Mouse (Mus musculus) adrenal gland, adult 10 weeks (tissue): ENCODE measurements around the gene Nup35. TPM values are rescaled to one million over a fixed set of nuclear protein-coding genes. Genes with fewer than 3 reads are reported as not detected.

ENCODE experiments used
- polyA plus RNA-seq: library from polyadenylated mRNA; stranded (reverse); fragments of 350-450 nt; fragmentation: Illumina TruSeq; extraction: RNeasy Lipid Tissue Mini Kit (QIAGEN cat#74804); gene quantifications from one replicate; pipeline ENCODE4 v1.2.3, GENCODE M21; 2014; ENCODE audit warnings: low read depth, low replicate concordance

Gene Nup35
- polyA plus RNA-seq = 48.6 TPM

GRCm38 (mm10) chr2:80616854-80617737, at the start of gene Nup35, which contains the start of gene Dusp19:
Gene Nup35, plus strand, starts transcription at chr2:80617236.
Gene Dusp19, plus strand, starts transcription at chr2:80617045.

GRCm38 (mm10) chr2:80581043-80581711, 35.9 kb upstream of the Nup35 start, which contains the start of gene Nckap1:
Gene Nckap1, minus strand, starts transcription at chr2:80581380.

Other genes starting within 250 kb of the Nup35 start
- gene Frzb, start 169.6 kb upstream of the Nup35 start, polyA plus RNA-seq = 446 TPM
- 494 TPM for gene Nckap1, start 35.9 kb upstream of the Nup35 start, polyA plus RNA-seq
- gene Dusp19, start 191 bp upstream of the Nup35 start, polyA plus RNA-seq = 50.5 TPM